Mouse (Mus musculus) liver, embryonic 14.5 days (tissue): ENCODE measurements around the gene Hoxc10. TPM values are rescaled to one million over a fixed set of nuclear protein-coding genes. Genes with fewer than 3 reads are reported as not detected.

Source experiments
- ATAC-seq: fragments of 200-750 bp; cut with Nextera tagmentation; 2 replicates; pipeline ENCODE4 v1.8.0; 2017; ENCODE audit warnings: moderate number of reproducible peaks, mild to moderate bottlenecking, moderate library complexity; ENCODE audit not compliant: insufficient read depth
- DNase-seq, 3 experiments: peaks; one replicate each; pipeline ENCODE4 v3.0.0-alpha.2; 2012 to 2013; ENCODE audit warnings: low read depth in 3 of 3, low spot score in 3 of 3
- H3K27ac ChIP-seq: fragments of 300-500 bp; sonication (generic); 2 replicates; pipeline ENCODE4 v1.5.1; 2014; ENCODE audit warnings: moderate library complexity, mild to moderate bottlenecking, control low read depth, inconsistent platforms
- H3K27me3 ChIP-seq: fragments of 300-500 bp; sonication (generic); 2 replicates; pipeline ENCODE4 v1.6.1; 2014; ENCODE audit warnings: mild to moderate bottlenecking, low read length, moderate library complexity; ENCODE audit not compliant: control insufficient read depth, insufficient read depth
- H3K36me3 ChIP-seq: fragments of 300-500 bp; sonication (generic); replicated peaks from 2 replicates; pipeline ENCODE4 v1.6.1; 2014; ENCODE audit warnings: low read depth; ENCODE audit not compliant: control insufficient read depth, insufficient read depth
- H3K4me1 ChIP-seq, 2 experiments: fragments of 200-500 bp in 1 of 2; fragments of 300-500 bp in 1 of 2; sonication (generic) in 1 of 2; replicated peaks; 2 replicates each; pipeline ENCODE4 v1.6.1; 2012 to 2014; ENCODE audit warnings: antibody characterized with exemption in 1 of 2, inconsistent platforms in 1 of 2, low read length in 1 of 2; ENCODE audit not compliant: control insufficient read depth in 2 of 2, insufficient read depth in 2 of 2
- H3K4me2 ChIP-seq: fragments of 300-500 bp; sonication (generic); 2 replicates; pipeline ENCODE4 v1.6.1; 2014; ENCODE audit warnings: low read depth, mild to moderate bottlenecking, control low read depth, moderate library complexity
- H3K4me3 ChIP-seq, 2 experiments: fragments of 200-500 bp in 1 of 2; fragments of 300-500 bp in 1 of 2; sonication (generic) in 1 of 2; 2 replicates each; pipeline ENCODE4 v1.5.1; 2012 to 2014; ENCODE audit warnings: low read depth in 2 of 2, low read length in 2 of 2, mild to moderate bottlenecking in 2 of 2, control low read depth in 1 of 2, inconsistent platforms in 1 of 2, moderate library complexity in 1 of 2; ENCODE audit not compliant: insufficient read depth in 1 of 2
- H3K9ac ChIP-seq: fragments of 300-500 bp; sonication (generic); replicated peaks from 2 replicates; pipeline ENCODE4 v1.6.1; 2014; ENCODE audit warnings: mild to moderate bottlenecking, control low read depth, moderate library complexity
- H3K9me3 ChIP-seq: fragments of 300-500 bp; sonication (generic); 2 replicates; pipeline ENCODE4 v1.6.1; 2016; ENCODE audit warnings: low read length, mixed read lengths; ENCODE audit not compliant: control insufficient read depth
- CTCF ChIP-seq: IDR thresholded peaks from 2 replicates; pipeline ENCODE4 v1.5.1; 2016; ENCODE audit warnings: antibody characterized with exemption, low read depth, control low read depth
- EP300 ChIP-seq: IDR thresholded peaks from 2 replicates; pipeline ENCODE4 v1.6.1; 2016; ENCODE audit warnings: antibody characterized with exemption, low read depth
- WGBS: fragments of 180-500 bp; shearing (Covaris S2); extraction: QIAGEN DNeasy Blood & Tissue Kit; methylation state at CpG from one replicate; pipeline ENCODE4 v1.1.7; 2014; ENCODE audit not compliant: insufficient replicate concordance; 5-methylcytosine and 5-hydroxymethylcytosine counted together
- polyA plus RNA-seq, 2 experiments: library from polyadenylated mRNA; depleted of rRNA in 1 of 2; stranded (reverse) in 1 of 2; unstranded in 1 of 2; fragments of >200 nt; fragmentation: Nextera tagmentation in 1 of 2; extraction: Ambion mirVana in 1 of 2; gene quantifications; 2 replicates each; pipeline versions ENCODE4 v1.2.1 to v1.2.3; 2012 to 2014

The Hoxc10 gene
- polyA plus RNA-seq, 2 experiments: not detected

- H3K27me3 ChIP-seq: peaks cover 100% of the 10 kb centered on the region
Measured at GRCm38 (mm10) chr15:102937036-102937666, 29.4 kb upstream of the Hoxc10 start.

DNA sequence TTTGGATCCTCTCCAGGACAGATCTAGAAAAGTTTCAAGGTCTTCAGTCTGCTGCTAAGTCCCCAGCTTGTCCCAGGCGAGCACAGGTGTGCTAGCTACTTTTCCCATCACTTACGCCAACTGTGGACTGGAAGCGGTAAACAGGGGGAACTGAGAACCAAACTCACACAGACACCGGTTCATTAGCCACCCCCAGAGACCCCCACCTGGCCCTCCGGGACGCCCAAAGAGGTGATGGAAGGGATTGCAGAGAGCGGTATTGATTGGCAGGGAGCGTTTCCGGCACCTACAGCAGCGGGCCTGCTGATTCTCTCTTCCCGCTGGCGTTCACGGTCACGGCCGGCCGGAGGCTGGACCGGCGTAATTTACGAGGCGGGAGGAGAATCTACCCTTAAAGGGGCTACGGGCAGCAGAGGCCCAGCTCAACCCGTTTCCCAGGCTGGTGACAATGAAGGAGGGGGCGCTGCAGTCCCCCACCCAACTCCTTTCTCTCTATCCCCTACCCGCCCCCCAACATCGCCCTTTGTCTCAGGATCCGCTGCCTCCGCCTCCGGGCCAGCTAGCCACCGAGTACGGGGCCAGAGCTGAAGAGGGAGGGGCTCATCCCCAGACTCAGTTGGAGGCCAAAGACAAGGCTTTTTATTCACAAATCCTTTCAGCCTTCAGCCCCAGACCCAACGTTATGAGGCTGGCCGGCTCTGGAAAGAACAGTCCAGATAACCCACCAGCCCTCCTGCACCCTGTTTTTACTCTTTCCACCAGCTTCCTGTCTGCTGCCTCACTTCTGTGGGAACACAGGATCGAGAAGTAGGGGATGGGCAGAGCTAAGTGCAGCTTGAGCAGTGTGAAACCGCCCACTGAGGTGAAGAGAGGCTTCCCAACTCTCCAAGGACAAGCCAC lies 27.1 kb upstream of the Hoxc10 start:
- no peak for ATAC-seq
- no peak overlapping the region for H3K4me3 ChIP-seq
- DNase-seq: no peak
- no peaks in the 10 kb centered on the region for H3K4me1 ChIP-seq
- TF ChIP-seq EP300 (no peak), CTCF (no peak)
- no peak overlapping the region for H3K27ac ChIP-seq
- peaks cover 100% of the 10 kb centered on the region for H3K27me3 ChIP-seq
- no peak overlapping the region for H3K9ac ChIP-seq
- 3% methylated on average over 34 of the region's 34 CpGs for WGBS
- no peaks in the 10 kb centered on the region for H3K9me3 ChIP-seq
- H3K4me2 ChIP-seq: no peak overlapping the region
- H3K36me3 ChIP-seq: no peaks in the 10 kb centered on the region

More at GRCm38 (mm10) chr15:102937036-102937666, 29.4 kb upstream of the Hoxc10 start:
- H3K4me1 ChIP-seq: no peaks in the 10 kb centered on the region
- H3K36me3 ChIP-seq: no peaks in the 10 kb centered on the region
- TF ChIP-seq EP300 (no peak), CTCF (no peak)
- H3K27ac ChIP-seq: no peak overlapping the region
- DNase-seq (no peak), ATAC-seq (no peak)
- H3K9ac ChIP-seq: no peak overlapping the region
- 3% methylated on average over 50 of the region's 50 CpGs for WGBS
- no peak overlapping the region for H3K4me3 ChIP-seq
- H3K9me3 ChIP-seq: no peaks in the 10 kb centered on the region
- no peak overlapping the region for H3K4me2 ChIP-seq

DNA sequence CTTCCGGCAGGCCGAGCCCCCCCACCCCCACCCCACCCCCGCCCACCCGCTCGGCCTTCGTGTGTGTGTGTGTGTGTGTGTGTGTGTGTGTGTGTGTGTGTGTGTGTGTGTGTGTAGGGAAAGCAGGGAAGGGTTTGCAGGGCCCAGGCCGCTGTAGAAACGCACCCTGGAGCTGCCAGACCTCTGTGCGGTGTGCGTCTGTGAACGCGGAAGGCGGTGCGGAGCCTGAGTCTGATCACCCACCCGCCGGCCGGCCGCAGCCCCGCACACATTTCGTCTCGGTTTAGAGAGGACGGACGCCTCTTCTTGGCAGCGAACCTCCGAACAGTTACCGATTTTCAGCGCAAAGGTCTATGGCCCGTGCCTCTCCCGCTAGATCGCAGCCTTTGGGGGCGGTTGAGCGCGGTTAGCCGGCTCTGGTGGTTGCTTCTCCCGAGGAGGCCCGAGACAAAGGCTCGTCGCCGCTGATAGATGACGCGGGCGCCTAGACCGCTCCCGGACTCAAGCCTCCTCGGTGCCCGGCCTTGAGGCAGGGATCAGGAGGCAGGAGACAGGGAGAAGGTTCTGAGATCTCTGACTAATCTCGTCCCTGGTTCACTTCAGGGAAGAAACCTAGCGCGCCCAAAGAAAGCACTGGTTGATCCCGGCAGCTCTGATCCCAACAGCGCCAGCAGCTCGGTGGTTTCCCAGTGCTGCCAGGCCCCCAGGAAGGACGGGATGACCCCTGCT lies 23.7 kb upstream of the Hoxc10 start:
- Histone ChIP-seq H3K9ac (no peak overlapping the region), H3K9me3 (no peaks in the 10 kb centered on the region), H3K36me3 (no peaks in the 10 kb centered on the region), H3K4me3 (no peak overlapping the region), H3K27ac (no peak overlapping the region), H3K27me3 (peaks cover 99% of the 10 kb centered on the region), H3K4me2 (no peak overlapping the region), H3K4me1 (no peaks in the 10 kb centered on the region)
- ATAC-seq (no peak), DNase-seq (no peak)
- no peak for TF ChIP-seq EP300
- peak; percentile 27; the same call in 1 of the 2 replicates for TF ChIP-seq CTCF
- WGBS: under 1% methylated on average over 53 of the region's 53 CpGs

GRCm38 (mm10) chr15:102943468-102943813 lies 23.2 kb upstream of the Hoxc10 start:
- H3K4me2 ChIP-seq: no peak overlapping the region
- no peaks in the 10 kb centered on the region for H3K9me3 ChIP-seq
- WGBS: under 1% methylated on average over 5 of the region's 5 CpGs
- peaks cover 99% of the 10 kb centered on the region for H3K27me3 ChIP-seq
- DNase-seq (no peak), ATAC-seq (no peak)
- H3K36me3 ChIP-seq: no peaks in the 10 kb centered on the region
- no peak overlapping the region for H3K4me3 ChIP-seq
- H3K4me1 ChIP-seq: no peaks in the 10 kb centered on the region
- TF ChIP-seq EP300 (no peak), CTCF (no peak)
- no peak overlapping the region for H3K9ac ChIP-seq
- no peak overlapping the region for H3K27ac ChIP-seq
